Mouse (Mus musculus) thymus, postnatal 25 days (tissue): ENCODE data around the gene Gm20824.
"Not testable (repeated sequence)": the region's sequence is repeated elsewhere in the genome, so short reads cannot be mapped to it uniquely, and the experiment has no call there.

Experiments used
- DNase-seq: peaks from one replicate; pipeline ENCODE4 v3.0.0; 2022

Gm20824 gene

GRCm38 (mm10) chrY:8257607-8258006 is at the start of gene Gm20824:
Gene Gm20824 (plus strand): TSS chrY:8257907.
- not testable (repeated sequence) for DNase-seq
